Mouse (Mus musculus) thymus, adult 2 months (tissue): ENCODE measurements around the gene Cpsf2.

ENCODE experiments used
- CTCF ChIP-seq: fragments of 200-500 bp; IDR thresholded peaks from 2 replicates; pipeline ENCODE4 v1.5.1; 2012; ENCODE audit warnings: mild to moderate bottlenecking, control low read depth, low read length, moderate library complexity, borderline replicate concordance; ENCODE audit not compliant: control insufficient read depth, poor library complexity, insufficient read depth; ENCODE audit errors: extremely low read depth
- POLR2A ChIP-seq: fragments of 200-500 bp; IDR thresholded peaks from 2 replicates; pipeline ENCODE4 v1.6.1; 2012; ENCODE audit warnings: mild to moderate bottlenecking, low read length, control low read depth, moderate library complexity; ENCODE audit not compliant: control insufficient read depth, poor library complexity, insufficient read depth; ENCODE audit errors: extremely low read depth

DNA sequence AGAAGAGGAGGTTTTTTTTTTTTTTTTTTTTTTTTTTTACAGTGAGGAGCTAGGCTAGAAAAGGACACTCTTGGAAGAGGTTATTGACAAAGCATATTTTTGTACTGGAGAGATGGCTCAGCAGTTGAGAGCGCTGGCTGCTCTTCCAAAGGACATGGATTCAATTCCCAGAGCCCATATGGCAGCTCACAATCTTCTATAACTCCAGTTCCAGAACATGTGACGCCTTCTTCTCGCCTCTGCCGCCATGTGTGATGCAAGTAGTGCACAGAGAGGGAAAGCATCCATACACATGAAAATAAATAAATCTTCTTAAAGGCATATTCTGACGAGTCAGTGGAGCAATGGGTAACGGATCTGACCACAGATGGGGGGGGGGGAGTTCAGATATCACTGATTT is 46.1 kb downstream of the Cpsf2 start:
- TF ChIP-seq CTCF (no peak), POLR2A (no peak)
